Mouse (Mus musculus): ENCODE results near the gene Pde7b.

The Pde7b gene

DNA sequence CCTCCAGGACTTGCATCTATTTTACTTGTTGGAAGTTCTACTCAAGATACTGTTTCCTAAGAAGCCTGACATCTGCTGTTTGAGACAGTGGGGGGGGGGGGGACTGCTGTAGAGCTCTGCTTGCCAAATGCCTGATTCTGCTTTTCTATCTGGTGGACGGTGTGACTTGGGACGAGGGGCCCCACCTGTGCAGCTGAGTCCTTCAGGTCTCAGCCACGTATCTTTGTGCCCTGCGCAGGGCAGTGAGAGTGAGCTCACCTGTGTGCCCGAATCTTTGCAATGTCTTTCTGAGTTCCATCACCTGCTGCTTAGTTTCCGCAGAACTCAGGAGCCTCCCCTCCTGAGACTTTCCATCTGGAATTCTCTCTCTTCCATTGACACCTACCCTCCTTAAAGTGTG is 70.7 kb downstream of the Pde7b start:
- no peak for DNase-seq (ENCODE audit: inconsistent ontology term)

DNA sequence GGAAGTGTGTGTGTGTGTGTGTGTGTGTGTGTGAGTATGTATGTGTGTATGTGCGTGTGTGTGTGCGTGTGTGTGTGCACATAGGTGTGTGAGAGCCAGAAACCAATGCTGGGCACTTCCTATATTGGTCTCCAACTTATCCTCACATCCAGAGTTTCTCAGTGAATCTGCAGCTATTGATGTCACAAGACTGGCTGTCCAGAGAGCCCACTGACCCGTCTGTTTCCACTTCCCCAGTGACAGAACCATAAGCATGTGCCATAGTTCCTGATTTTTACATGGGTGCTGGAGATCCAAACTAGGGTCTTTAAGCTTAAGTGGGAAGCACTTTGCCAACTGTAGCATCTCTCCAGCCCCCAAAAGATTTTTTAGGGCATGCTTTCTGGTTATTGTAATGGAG is 71.6 kb downstream of the Pde7b start:
- DNase-seq (ENCODE audit: inconsistent ontology term): no peak

DNA sequence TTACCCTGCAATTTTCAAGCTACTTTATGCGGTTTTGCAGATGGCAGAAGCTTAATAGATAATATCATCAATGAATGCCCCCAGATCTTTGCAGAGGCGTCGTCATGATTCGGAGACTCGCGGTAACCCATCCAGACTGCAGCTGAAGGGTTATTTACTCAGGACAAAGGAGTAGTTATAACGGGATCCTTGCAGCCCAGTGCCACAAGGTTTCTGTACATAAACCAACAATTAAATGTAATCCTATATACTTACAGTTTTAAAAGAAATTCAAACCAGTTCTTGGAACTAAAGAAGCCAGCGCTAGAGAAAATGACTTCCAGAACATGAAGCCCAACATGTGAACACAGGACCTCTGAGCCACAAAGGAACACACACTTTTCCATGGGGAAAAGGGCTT is 88.5 kb downstream of the Pde7b start:
- DNase-seq (ENCODE audit: inconsistent ontology term): no peak

DNA sequence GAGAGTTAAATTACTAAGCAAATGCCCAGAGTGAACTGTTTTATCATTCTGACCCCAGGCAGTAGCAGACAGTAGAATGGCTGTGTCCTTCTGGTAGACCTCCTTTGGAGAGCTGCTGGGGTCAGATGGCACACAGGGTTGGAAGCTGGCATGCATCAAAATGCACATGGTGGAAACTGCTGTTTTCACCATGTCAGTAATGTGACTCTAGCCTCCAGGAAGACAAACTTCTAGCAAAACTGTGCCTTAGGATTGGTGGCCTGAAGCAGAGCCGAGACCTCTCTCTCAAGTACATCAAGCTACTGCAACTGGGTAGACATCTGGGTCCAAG is 91.8 kb downstream of the Pde7b start:
- DNase-seq (ENCODE audit: inconsistent ontology term): no peak

DNA sequence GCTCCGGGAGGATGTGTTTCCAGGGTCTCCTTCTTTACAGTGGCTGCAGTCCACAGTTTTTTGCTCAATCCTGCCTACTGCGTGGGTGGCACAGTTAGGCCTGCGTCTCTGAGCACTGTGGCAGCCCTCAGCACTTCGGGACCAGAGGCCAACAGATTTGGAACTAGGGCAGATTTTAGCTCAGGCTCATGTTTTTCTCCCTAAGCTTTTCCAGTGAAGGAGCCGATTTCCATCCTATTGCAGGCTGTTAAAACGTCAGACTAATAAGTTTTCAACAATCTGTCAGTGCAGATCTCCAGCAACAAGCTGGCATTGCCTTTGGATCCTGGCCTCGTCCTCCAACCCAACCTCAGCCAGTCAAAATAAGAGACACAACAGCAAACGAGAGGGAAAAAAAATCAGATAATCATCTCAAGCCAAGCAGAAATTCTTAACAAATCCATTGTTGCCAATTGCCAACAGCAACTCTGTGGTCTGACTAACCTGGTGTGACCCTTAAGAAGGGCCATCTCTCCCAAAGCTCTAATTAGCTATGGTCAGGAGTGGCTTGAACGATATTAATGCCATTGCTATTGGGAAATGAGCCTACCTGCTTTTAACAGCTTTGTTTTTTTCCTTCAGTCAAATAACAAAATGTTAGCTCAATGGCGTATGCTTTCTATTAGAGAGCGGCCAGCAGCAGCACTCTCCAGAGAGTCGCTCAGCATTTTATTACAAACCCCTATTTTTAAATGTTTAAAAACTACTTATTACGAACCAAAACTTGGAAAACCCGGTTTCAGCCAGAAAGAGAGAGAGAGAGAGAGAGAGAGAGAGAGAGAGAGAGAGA is 92.4 kb downstream of the Pde7b start:
- DNase-seq (ENCODE audit: inconsistent ontology term): peak; percentile 20

DNA sequence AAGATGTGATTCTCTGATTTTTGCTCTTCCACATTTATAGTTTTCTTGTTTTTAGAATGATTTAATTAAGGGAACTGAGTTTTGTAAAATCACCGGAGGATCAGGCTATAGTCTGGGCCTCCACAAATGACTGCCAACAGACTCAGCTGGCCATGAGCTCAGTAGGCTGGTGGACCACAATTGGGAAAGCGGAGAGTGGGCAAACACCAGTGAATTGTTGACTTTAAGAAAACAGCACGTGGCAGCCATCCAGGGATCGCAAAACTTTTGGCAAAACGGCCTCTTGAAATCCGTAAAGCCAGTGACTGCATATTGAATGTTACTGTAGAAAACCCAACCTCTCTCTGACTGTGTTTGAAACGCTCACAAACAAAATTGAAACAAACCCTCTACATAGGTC is 94.8 kb downstream of the Pde7b start:
- DNase-seq (ENCODE audit: inconsistent ontology term): no peak

DNA sequence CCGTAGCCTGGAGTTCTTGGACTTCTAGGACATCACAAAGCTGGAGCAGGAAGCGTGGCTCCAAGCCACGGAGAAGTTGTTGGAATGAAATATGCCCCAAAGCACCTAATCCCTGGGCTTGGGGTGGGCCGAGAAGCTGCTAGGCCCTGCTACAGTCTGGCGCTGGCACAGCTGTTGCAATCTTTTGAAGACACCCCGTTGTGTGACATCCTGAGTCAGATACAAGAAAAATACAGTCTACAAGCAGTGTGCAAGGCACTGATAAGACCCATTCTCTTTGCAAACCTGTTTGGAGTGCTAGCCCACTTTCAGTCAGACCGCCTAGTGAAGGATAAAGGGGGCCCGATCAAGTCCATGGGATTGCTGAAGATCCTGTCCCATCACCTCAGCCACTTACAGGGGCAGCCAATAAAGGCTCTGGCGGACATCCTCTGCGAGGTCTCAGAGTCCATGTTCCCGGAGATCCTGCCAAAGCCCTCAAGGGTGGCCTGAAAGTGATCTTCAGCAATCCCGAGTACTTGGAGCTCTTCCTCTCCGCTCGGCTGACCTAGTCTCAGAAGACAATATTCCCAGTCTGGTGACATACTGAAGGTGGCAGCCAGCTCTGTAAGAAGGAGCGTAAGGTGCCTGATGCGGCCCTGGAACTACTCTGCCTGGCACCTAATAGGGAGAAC is 99.0 kb downstream of the Pde7b start:
- no peak for DNase-seq (ENCODE audit: inconsistent ontology term)

DNA sequence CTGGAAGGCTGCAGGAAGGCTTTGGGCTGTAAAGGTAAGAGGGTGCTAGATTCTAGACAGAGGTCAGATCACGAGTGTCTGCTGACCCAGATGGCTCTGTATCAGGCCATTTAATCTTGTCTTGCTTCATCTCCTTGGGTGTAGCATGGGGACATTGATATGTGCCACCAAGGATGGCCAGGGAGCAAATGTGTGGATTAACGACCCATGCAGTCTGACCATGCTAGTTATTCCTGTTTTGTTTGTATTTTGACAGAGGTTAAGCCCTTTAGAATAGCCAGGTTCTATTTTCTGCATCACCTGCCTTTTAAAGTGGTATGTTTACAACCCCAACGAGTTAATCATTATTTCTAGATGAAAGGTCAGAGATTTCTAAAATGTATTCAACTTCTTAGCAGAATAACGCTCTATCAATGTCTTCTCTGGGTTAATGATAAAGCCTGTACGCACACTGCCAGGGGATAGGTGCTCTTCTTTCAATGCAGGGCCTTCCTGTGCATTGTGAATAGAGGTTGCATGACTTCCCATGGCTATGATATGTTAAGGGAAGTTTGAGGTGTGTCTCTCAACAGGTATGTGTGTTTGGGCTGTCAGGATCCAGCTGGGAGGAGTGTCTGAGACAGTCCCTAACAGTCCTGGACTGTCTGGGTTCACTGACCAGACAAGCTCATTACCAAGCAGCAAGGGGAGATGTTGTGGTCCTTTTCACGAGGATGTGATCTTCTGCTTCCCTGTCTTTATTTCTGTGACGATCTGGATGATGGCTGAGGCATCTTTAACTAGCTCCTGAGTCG is 103.0 kb downstream of the Pde7b start:
- no peak for DNase-seq (ENCODE audit: inconsistent ontology term)

DNA sequence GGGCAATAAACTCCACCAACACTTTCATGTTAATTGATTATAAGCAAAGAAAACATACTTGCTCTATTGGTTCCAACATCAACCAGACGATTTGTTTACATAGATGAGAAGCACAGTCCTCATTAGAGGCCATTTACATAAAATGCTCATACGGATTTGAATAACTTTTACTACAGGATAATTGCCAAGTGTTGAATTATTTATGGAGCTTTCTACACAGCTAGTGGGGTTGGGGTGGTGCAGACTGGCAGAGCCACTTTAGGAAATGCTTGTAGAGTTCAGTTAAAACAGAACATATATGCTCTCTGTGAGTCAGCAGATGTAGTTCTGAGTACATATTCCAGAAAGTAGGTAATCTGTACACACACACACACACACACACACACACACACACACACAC is 118.9 kb downstream of the Pde7b start:
- DNase-seq (ENCODE audit: inconsistent ontology term): no peak

DNA sequence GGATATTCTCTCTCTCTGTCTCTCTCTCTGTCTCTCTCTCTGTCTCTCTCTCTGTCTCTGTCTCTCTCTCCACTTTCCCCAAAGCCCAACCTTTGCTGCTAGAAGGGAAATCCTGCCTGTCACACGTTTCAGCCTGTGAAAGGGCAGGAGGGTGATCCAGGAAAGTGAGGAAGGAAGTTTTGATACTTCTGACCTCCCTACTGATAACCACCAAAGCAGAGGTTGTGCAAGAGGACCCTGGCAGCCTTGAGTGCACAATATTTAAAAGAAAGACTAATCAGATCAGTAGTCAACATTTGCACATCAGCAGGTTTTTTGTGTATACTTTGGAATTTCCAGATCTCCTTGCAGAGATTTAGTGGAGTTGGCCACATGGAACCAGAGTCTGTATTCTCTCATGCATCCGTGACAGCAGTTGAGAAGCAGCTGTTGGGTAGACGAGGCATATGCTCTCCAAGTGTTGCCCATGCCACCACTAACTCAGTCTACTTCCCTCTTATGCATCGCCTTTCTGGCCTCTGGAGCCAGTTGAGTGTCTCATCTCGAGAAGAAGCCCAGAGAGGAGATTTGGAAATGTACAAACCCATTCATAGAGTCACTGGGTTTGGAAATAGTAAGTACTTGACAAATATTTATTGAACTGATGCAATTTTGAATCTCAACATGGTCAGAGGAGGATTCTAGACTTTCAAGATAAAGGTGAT is 129.6 kb downstream of the Pde7b start:
- DNase-seq (ENCODE audit: inconsistent ontology term): no peak

DNA sequence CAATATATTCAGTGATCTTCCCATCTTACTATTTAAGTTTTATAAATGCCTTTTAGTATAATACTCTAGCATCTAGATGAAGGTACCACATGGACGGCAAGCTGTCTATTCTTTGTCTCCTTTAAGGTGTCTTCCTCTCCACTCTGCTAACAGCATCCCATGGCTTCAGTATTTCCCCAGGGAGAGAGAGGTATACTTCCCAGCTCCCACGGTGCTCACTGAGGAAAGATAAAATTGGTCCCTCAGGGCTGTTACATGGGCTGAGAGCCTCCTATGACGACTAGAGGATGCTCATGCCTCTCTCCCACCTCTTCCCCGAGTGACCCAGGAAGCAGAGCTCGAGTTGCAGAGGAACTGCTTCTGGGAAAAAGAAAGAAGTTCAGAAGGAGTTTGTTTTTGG is 130.9 kb downstream of the Pde7b start:
- no peak for DNase-seq (ENCODE audit: inconsistent ontology term)

DNA sequence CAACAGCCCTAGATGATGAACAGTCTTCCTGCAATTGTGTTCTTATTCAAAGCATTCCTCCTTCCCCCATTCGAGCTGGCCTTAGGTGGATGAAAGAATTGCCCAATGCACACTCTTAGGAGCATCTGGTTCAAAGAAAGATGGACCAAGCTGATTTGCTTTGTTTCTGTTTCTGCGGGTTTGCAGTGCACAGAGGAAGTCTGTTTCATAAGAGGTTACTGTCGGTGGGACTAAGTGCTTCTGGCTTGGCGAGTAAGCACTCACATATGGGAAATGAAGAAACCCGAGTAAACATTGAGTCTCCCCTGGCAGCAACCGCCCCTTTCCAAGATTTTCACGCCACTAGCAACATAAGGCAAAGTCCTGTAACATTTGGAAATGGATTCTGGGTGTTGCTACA is 134.8 kb downstream of the Pde7b start:
- no peak for DNase-seq (ENCODE audit: inconsistent ontology term)

DNA sequence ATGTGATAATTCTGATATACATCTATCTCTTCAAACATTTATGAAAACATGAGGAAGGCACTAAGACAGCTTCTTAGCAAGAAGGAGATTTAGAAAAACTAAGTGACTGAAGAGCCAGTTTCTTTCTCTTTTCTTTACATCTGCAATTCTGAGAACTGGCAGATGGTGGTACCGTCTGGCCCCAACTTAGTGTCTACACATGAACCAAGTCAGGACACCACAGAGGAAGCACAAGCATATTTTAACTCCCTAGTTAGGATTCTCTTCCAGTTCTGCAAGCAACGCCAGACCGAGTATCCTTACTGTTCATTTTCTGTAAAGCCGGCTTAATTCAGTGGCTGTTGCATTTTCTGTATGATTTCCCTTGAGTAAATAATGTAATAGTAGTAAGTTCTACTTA is 138.9 kb downstream of the Pde7b start:
- no peak for DNase-seq (ENCODE audit: inconsistent ontology term)

DNA sequence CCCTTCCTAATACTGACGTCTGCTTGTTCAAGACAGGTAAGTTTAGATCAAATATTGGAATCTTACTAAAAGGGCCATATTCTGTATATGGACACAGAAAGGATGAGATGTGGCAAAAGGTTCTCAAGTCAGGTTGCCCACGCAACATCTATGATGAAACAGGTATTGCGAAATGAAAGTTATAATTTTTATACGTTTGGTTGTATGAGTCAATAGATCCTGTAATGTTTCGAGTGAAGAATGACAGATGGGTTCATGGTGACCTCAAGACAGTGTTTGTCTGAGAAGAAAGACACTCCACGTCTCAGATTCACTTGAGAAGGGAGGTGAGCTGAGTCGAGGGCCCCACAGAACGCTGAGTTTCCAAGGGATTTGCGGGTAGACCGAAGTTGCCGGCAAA is 149.9 kb downstream of the Pde7b start:
- DNase-seq (ENCODE audit: inconsistent ontology term): no peak

DNA sequence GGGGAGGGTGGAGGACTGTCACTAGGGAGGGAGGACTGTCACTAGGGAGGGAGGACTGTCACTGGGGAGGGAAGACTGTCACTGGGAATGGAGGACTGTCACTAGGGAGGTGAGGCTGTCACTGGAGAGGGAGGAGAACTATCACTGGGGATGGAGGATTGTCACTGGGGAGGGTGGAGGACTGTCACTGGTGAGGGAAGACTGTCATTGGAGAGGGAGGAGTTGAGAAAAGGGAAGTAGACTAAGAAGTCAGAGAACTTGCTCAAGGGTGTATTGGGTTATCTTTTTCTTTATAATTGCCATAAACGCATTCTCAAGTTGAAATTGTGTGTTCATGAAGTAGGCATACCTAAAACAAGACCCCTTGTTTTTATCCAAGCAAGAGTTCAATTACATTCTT is 150.5 kb downstream of the Pde7b start:
- DNase-seq (ENCODE audit: inconsistent ontology term): no peak

DNA sequence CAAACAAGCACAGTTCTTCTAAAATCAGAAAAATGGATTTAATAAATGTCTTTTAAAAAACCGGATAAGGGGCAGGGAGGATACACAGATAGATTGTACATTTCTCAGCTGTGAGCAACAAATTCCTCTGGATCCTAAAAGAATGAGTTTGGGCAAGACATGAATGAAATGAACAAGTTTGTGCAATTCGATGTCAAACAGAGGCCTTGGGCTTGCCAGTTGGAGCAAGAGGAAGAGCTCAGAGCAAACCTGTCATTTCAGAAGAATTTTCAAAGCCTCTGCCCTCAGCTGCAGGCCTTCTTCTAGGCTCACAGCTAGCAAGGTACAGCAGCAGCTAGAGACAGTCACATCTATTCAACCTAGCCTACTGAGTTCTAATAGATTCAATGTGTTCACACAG is 153.4 kb downstream of the Pde7b start:
- peak; percentile 88 for DNase-seq (ENCODE audit: inconsistent ontology term)

DNA sequence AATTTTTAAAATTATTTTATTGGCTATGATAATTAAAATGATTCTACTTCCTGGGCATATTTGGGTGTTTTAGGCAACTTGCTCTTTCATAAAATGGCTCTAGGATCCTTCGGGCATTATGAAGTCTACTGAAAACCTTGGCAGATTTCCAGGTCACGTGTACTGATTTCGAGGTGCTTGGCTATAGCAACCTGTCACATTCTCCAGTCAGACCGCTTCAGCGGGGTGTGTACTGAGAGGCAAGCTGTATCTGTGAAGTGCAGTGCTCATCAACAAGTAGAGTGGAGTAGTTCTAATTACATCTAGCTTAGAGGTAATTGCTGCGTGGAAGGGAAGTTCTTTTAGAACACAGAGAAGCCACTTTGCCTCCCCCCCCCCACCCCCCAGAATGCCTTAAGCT is 156.2 kb downstream of the Pde7b start:
- DNase-seq (ENCODE audit: inconsistent ontology term): no peak

DNA sequence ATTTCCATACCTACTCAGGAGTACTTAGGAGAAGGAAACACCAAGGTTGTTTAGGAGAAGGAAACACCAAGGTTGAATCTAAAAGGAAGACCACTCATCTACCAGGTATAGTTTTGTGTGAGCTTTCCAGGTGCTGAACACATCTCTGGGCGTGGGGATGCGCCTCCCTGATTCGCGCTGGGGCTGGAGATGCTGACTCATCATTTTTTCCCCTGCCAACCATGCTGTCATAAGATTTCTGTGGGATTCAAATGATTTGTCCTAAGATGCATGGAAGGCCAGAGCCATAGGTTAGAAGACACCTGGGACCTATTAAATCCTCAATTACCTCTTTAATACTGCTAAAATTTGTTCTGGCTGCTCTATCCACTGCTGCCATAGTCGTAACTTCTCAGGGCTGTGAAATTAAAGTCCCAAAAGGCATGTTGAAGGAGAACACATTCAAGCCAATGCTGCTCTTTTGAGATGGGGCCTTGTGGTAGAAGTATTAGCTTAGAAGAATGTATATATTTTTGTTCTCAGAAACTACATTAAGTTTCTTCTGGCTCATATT is 157.1 kb downstream of the Pde7b start:
- no peak for DNase-seq (ENCODE audit: inconsistent ontology term)

DNA sequence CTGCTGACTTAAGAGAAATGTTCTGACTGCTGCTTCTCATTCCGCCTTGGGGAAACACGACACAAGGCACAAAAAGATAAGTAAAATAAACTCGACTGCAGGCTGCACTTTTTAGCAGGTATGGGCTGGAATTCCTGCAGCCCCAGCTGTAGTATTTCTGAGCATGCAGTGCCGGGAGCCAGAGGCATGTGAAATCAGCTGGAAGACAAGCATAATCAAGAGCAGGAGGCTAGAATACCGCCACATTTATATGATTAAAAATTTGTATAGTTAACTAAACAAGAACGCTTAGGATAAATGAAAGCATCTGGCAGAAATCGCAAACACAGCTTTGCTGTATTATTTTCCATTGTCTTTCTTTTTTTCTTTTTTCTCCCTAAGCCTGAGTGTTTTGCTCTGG is 168.4 kb downstream of the Pde7b start:
- no peak for DNase-seq (ENCODE audit: inconsistent ontology term)

DNA sequence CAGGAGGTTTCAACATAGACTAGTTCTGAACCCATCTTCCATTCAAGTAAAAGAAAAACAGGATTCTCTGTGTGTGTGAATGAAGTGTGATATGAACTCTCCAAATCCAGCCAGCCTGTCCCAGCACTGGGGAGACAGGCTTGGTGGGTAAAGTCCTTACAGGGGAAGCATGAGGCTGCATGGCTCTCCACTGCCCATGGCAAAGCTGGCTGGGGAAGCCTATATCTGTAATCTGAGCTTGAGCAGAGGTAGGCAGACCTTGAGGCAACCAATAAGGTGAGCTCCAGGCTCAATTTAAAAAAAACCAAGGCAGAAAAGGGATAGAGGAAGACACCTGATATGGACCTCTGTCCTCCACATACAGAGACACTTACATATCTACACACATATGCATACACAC is 173.5 kb downstream of the Pde7b start:
- DNase-seq (ENCODE audit: inconsistent ontology term): no peak

DNA sequence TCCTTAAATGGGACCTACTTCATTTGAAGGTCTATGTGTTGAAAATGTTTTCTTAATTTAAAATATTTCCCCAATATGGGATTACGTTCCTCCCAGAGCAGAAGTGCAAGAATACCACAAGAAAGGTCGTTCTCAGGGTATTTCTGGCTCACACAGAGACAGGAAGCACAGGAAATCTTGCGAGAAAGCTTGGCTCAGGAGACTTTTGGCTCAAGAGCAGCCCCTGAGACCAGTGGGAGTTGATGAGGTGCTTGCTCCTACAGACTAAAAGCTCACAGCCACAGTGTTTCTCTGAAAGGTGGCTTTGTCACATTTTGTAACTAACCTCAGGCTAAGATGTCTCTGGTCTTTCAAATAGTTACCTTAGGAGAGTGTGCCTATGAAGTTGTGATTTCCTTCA is 174.1 kb downstream of the Pde7b start:
- DNase-seq (ENCODE audit: inconsistent ontology term): no peak

DNA sequence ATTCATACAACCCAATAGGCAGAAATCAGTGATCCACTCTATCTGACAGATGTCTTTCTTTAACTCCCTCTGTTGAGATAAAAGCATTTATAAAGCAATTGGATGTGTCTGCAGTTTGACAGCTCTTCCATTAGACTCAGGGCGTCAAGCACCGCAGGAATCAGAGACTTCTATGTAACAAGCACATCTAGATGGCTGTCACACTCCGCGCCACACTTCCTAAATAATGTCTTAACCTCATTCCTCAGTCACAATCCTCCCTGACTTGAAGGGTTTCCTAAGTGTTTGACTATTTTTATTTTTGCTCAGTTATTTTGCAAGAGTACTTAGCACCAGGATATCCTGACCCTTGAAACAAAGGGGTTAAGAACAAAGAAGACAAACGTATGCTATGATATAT is 174.7 kb downstream of the Pde7b start:
- no peak for DNase-seq (ENCODE audit: inconsistent ontology term)

Measured in Muller cell, postnatal 12 days (primary cell).